In genomic region chr11:115187224-115187639, GRCm38 (mm10) we compare ENCODE assay signal across 7 mouse cellular contexts. TPM values are rescaled to one million over a fixed set of nuclear protein-coding genes. Genes with fewer than 3 reads are reported as not detected.
DNase-seq lines count a peak whose midpoint lies in the region; ATAC-seq and TF ChIP-seq lines count a peak whose summit lies in the region.

Gene Tmem104, plus strand, starts transcription at chr11:115187487.

- WGBS in embryonic facial prominence, embryonic 12.5 days, result under 1% methylated on average over 39 of the region's 39 CpGs
- 1% methylated on average over 39 of the region's 39 CpGs for WGBS in limb, embryonic 12.5 days
- WGBS in midbrain, embryonic 15.5 days, result under 1% methylated on average over 39 of the region's 39 CpGs
- under 1% methylated on average over 39 of the region's 39 CpGs for WGBS in spleen, adult 2 months

- H3K4me3 ChIP-seq in embryonic facial prominence, embryonic 12.5 days, result peak within 1 kb of the TSS; percentile 65
- peak within 1 kb of the TSS; percentile 61 for H3K4me3 ChIP-seq in limb, embryonic 12.5 days (replicated peaks)
- peak within 1 kb of the TSS; percentile 66 for H3K4me3 ChIP-seq in midbrain, embryonic 15.5 days
- peak within 1 kb of the TSS; percentile 66 for H3K4me3 ChIP-seq in spleen, adult 2 months (ENCODE audit: extremely low read depth, insufficient read depth, insufficient read length)

- no peak for TF ChIP-seq CTCF in spleen, adult 2 months (IDR thresholded peaks at IDR 0.05; ENCODE audit: extremely low read depth, insufficient read depth, insufficient read length, insufficient replicate concordance)

- H3K36me3 ChIP-seq in embryonic facial prominence, embryonic 12.5 days, result no peaks in the 10 kb centered on the region
- H3K36me3 ChIP-seq in limb, embryonic 12.5 days, result peaks cover 8% of the 10 kb centered on the region; the same call in 1 of the 2 replicates
- H3K36me3 ChIP-seq in midbrain, embryonic 15.5 days (replicated peaks), result no peaks in the 10 kb centered on the region
- no peaks in the 10 kb centered on the region for H3K36me3 ChIP-seq in spleen, adult 2 months (ENCODE audit: control insufficient read depth, insufficient read depth, low read length)

- no peaks in the 10 kb centered on the region for H3K27me3 ChIP-seq in embryonic facial prominence, embryonic 12.5 days
- H3K27me3 ChIP-seq in limb, embryonic 12.5 days, result no peaks in the 10 kb centered on the region
- no peaks in the 10 kb centered on the region for H3K27me3 ChIP-seq in midbrain, embryonic 15.5 days (replicated peaks)
- H3K27me3 ChIP-seq in spleen, adult 2 months (ENCODE audit: control insufficient read depth, insufficient read depth, low read length), result no peaks in the 10 kb centered on the region

- H3K4me1 ChIP-seq in embryonic facial prominence, embryonic 12.5 days, result peaks cover 19% of the 10 kb centered on the region
- peaks cover 20% of the 10 kb centered on the region for H3K4me1 ChIP-seq in limb, embryonic 12.5 days (replicated peaks)
- peaks cover 21% of the 10 kb centered on the region for H3K4me1 ChIP-seq in midbrain, embryonic 15.5 days
- H3K4me1 ChIP-seq in spleen, adult 2 months (ENCODE audit: control insufficient read depth, insufficient read depth, insufficient read length), result peaks cover 16% of the 10 kb centered on the region; the same call in 1 of the 2 replicates

- peak within 1 kb of the TSS; percentile 86 for H3K4me2 ChIP-seq in embryonic facial prominence, embryonic 12.5 days (replicated peaks)
- H3K4me2 ChIP-seq in limb, embryonic 12.5 days, result peak within 1 kb of the TSS; percentile 89
- H3K4me2 ChIP-seq in midbrain, embryonic 15.5 days, result peak within 1 kb of the TSS; percentile 82

- peak within 1 kb of the TSS; percentile 71 for H3K9ac ChIP-seq in embryonic facial prominence, embryonic 12.5 days
- peak within 1 kb of the TSS; percentile 66 for H3K9ac ChIP-seq in limb, embryonic 12.5 days (replicated peaks)
- peak within 1 kb of the TSS; percentile 80 for H3K9ac ChIP-seq in midbrain, embryonic 15.5 days

- ATAC-seq in embryonic facial prominence, embryonic 12.5 days (ENCODE audit: insufficient number of reproducible peaks, insufficient read depth, low FRiP score, low TSS enrichment), result peak; percentile 88
- peak; percentile 87 for ATAC-seq in limb, embryonic 12.5 days (ENCODE audit: insufficient number of reproducible peaks, insufficient read depth, low FRiP score, low TSS enrichment, low read depth)
- peak; percentile 94 for ATAC-seq in midbrain, embryonic 15.5 days (replicated peaks)

- peak; percentile 100 for DNase-seq in adrenal gland, postnatal 25 days
- peak; percentile 100 for DNase-seq in heart, adult 11 months
- DNase-seq in kidney, adult 18-20 months, result peak; percentile 99
- peak; percentile 93 to 100 for DNase-seq in spleen, adult 2 months (ENCODE audit: low read depth in 1 of 2, low spot score in 2 of 2)

- peak; percentile 55; the same call in 1 of the 2 replicates for TF ChIP-seq POLR2A in spleen, adult 2 months (IDR thresholded peaks at IDR 0.05; ENCODE audit: low read depth, low read length)

- H3K9me3 ChIP-seq in embryonic facial prominence, embryonic 12.5 days, result no peaks in the 10 kb centered on the region
- no peaks in the 10 kb centered on the region for H3K9me3 ChIP-seq in limb, embryonic 12.5 days
- no peaks in the 10 kb centered on the region for H3K9me3 ChIP-seq in midbrain, embryonic 15.5 days

- H3K27ac ChIP-seq in embryonic facial prominence, embryonic 12.5 days, result peak within 1 kb of the TSS; percentile 65
- H3K27ac ChIP-seq in limb, embryonic 12.5 days, result peak within 1 kb of the TSS; percentile 64
- peak within 1 kb of the TSS; percentile 75 for H3K27ac ChIP-seq in midbrain, embryonic 15.5 days
- H3K27ac ChIP-seq in spleen, adult 2 months (ENCODE audit: insufficient read depth, low read length), result peak within 1 kb of the TSS; percentile 60

RNA-seq across cellular contexts. Expression of gene Tmem104, which starts in this region (rescaled TPM):
- 19.9 and 22.3 TPM in 2 replicates for total RNA-seq in adrenal gland, postnatal 25 days (2021)
- 10.1 and 13.4 TPM in 2 replicates for polyA plus RNA-seq in embryonic facial prominence, embryonic 12.5 days (2016; fragmentation: Nextera tagmentation; extraction: Ambion mirVana)
- 5.8 and 8.2 TPM in 2 replicates for polyA plus RNA-seq in limb, embryonic 12.5 days (2016; fragmentation: Nextera tagmentation; extraction: Ambion mirVana)
- polyA plus RNA-seq in midbrain, embryonic 15.5 days (2015; fragmentation: Nextera tagmentation; extraction: Ambion mirVana), result 12.6 and 15.3 TPM in 2 replicates
- polyA plus RNA-seq in spleen, adult 2 months (2012; rRNA removed), result 16.3 and 16.5 TPM in 2 replicates

Comparison
In these comparisons a context has a peak if more than half of its experiments do, and no peak if none do; other contexts are left out.
1. Peak in every context shown above with its lines: DNase-seq, ATAC-seq, H3K4me3 ChIP-seq and H3K27ac ChIP-seq.